Mouse (Mus musculus) liver, postnatal 0 days (tissue): ENCODE data around the gene Pcnx2.
A peak's percentile ranks its signal among the peaks of the same experiment; 100 is the strongest.

ENCODE experiments used
- CTCF ChIP-seq: sonication (generic); IDR thresholded peaks from 2 replicates; pipeline ENCODE4 v1.5.1; 2016; ENCODE audit warnings: antibody characterized with exemption, low read depth
- EP300 ChIP-seq: IDR thresholded peaks from 2 replicates; pipeline ENCODE4 v1.6.1; 2016; ENCODE audit warnings: antibody characterized with exemption, low read depth, mild to moderate bottlenecking

DNA sequence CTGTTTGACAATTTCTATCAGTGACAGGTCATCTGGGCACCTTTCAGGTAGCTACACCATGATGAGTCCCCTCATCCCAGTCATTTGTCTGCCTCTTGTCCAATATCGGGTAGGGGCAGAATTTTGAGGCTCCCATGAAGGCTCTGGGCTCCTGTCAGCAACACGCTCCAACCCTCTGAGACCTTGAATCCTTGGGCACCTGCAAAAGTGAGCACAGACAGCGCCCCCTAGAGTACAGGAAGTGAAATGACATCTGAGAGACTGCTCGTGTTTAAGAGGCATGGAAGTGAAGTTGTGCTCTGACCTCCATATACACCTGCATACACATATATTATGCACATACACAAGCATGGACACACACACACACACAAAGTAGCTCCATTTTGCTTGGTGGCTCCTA is 179.2 kb downstream of the Pcnx2 start:
- TF ChIP-seq CTCF = peak; percentile 71
- no peak for TF ChIP-seq EP300
